Mouse (Mus musculus) myocyte (in vitro differentiated cells): Measurements from ENCODE around the gene Arl15.

Experiments
- CEBPB ChIP-seq: IDR thresholded peaks from 2 replicates; pipeline ENCODE4 v1.6.1; 2011; ENCODE audit warnings: mild to moderate bottlenecking, moderate library complexity; ENCODE audit not compliant: poor library complexity, insufficient read depth, severe bottlenecking
- E2F4 ChIP-seq: IDR thresholded peaks from one replicate; pipeline ENCODE4 v1.6.1; 2011; ENCODE audit warnings: mild to moderate bottlenecking, control low read depth, moderate library complexity; ENCODE audit not compliant: insufficient read depth
- MAX ChIP-seq: IDR thresholded peaks from one replicate; pipeline ENCODE4 v1.6.1; 2011; ENCODE audit warnings: low read depth, mild to moderate bottlenecking, control low read depth
- MYOD1 ChIP-seq, 3 experiments: IDR thresholded peaks; one replicate each; pipeline ENCODE4 v1.6.1; 2011; ENCODE audit warnings: control low read depth in 2 of 3, low read depth in 2 of 3, mild to moderate bottlenecking in 2 of 3, moderate library complexity in 1 of 3; ENCODE audit not compliant: insufficient read length in 2 of 3, control insufficient read depth in 1 of 3
- MYOG ChIP-seq, 3 experiments: IDR thresholded peaks; one replicate each; pipeline ENCODE4 v1.6.1; 2011; ENCODE audit warnings: control low read depth in 2 of 3, low read depth in 2 of 3, mild to moderate bottlenecking in 2 of 3; ENCODE audit not compliant: insufficient read length in 2 of 3, control insufficient read depth in 1 of 3, insufficient read depth in 1 of 3
- POLR2A ChIP-seq: IDR thresholded peaks from one replicate; pipeline ENCODE4 v1.6.1; 2011; ENCODE audit warnings: low read depth, mild to moderate bottlenecking, control low read depth, moderate library complexity; ENCODE audit not compliant: insufficient read length
- POLR2AphosphoS2 ChIP-seq: IDR thresholded peaks from one replicate; pipeline ENCODE4 v1.6.1; 2011; ENCODE audit warnings: low read depth, control low read depth; ENCODE audit not compliant: insufficient read length
- SRF ChIP-seq: IDR thresholded peaks from one replicate; pipeline ENCODE4 v1.6.1; 2011; ENCODE audit warnings: low read depth; ENCODE audit not compliant: control insufficient read depth, insufficient read length
- TCF12 ChIP-seq: IDR thresholded peaks from one replicate; pipeline ENCODE4 v1.6.1; 2011; ENCODE audit warnings: mild to moderate bottlenecking, control low read depth; ENCODE audit not compliant: poor library complexity, insufficient read depth, severe bottlenecking
- TCF3 ChIP-seq: IDR thresholded peaks from one replicate; pipeline ENCODE4 v1.6.1; 2011; ENCODE audit warnings: low read depth, control low read depth; ENCODE audit not compliant: insufficient read length
- USF1 ChIP-seq: IDR thresholded peaks from one replicate; pipeline ENCODE4 v1.6.1; 2011; ENCODE audit warnings: low read depth, mild to moderate bottlenecking, control low read depth, moderate library complexity

GRCm38 (mm10) chr13:114026306-114026705 lies 232.0 kb downstream of the Arl15 start:
- TF ChIP-seq CEBPB (no peak), POLR2A (no peak), USF1 (no peak), POLR2AphosphoS2 (no peak), MYOD1 (IDR thresholded peaks at IDR 0.05; ENCODE audit: control insufficient read depth in 1 of 3, insufficient read length in 2 of 3, low read depth in 2 of 3) (no peak), MAX (no peak), TCF12 (no peak), MYOG (IDR thresholded peaks at IDR 0.05; ENCODE audit: control insufficient read depth in 1 of 3, insufficient read depth in 1 of 3, insufficient read length in 2 of 3, low read depth in 2 of 3) (no peak), E2F4 (no peak), TCF3 (no peak), SRF (no peak)
